Mouse (Mus musculus): ENCODE data around the gene Abl1. TPM values are rescaled to one million over a fixed set of nuclear protein-coding genes. Genes with fewer than 3 reads are reported as not detected.
A peak's percentile ranks its signal among the peaks of the same experiment; 100 is the strongest.

Gene Abl1
- total and polyA plus RNA-seq, 2 experiments from 2014 or later: 14.5 to 69.3 TPM

- no peak for TF ChIP-seq CTCF (IDR thresholded peaks at IDR 0.05; ENCODE audit: low read depth)
- no peak for TF ChIP-seq EP300 (IDR thresholded peaks at IDR 0.05; ENCODE audit: low read depth)
- Histone ChIP-seq H3K27ac (ENCODE audit: low read depth) (peak overlapping the region; percentile 45), H3K4me2 (ENCODE audit: low read depth, low read length) (peak overlapping the region; percentile 36), H3K9me3 (replicated peaks; ENCODE audit: control insufficient read depth, low read length) (0 out of 2 replicates have a peak, but pooled peaks cover 3% of the 10 kb centered on the region), H3K4me3 (ENCODE audit: low read depth, low read length) (no peak overlapping the region), H3K36me3 (replicated peaks; ENCODE audit: control insufficient read depth, insufficient read depth, low read length) (no peaks in the 10 kb centered on the region), H3K9ac (replicated peaks; ENCODE audit: low read depth, low read length) (no peak overlapping the region), H3K4me1 (ENCODE audit: control insufficient read depth, insufficient read depth) (peaks cover 16% of the 10 kb centered on the region; the same call in 1 of the 2 replicates), H3K27me3 (ENCODE audit: control insufficient read depth, insufficient read depth, low read length) (no peaks in the 10 kb centered on the region)
- 23% methylated on average over 10 of the region's 10 CpGs for WGBS
- DNase-seq (ENCODE audit: low spot score) (peak; percentile 57), ATAC-seq (ENCODE audit: insufficient read depth, low read depth) (peak; percentile 75)
Measured at GRCm38 (mm10) chr2:31749046-31749709, 61.0 kb downstream of the Abl1 start.

- no peaks in the 10 kb centered on the region for H3K36me3 ChIP-seq (replicated peaks; ENCODE audit: control insufficient read depth, insufficient read depth, low read length)
- peaks cover 16% of the 10 kb centered on the region; the same call in 1 of the 2 replicates for H3K4me1 ChIP-seq (ENCODE audit: control insufficient read depth, insufficient read depth)
- no peak overlapping the region for H3K27ac ChIP-seq (ENCODE audit: low read depth)
- H3K9ac ChIP-seq (replicated peaks; ENCODE audit: low read depth, low read length): no peak overlapping the region
- WGBS: 91% methylated on average over 5 of the region's 5 CpGs
- H3K4me3 ChIP-seq (ENCODE audit: low read depth, low read length): no peak overlapping the region
- H3K9me3 ChIP-seq (replicated peaks; ENCODE audit: control insufficient read depth, low read length): 0 out of 2 replicates have a peak, but pooled peaks cover 3% of the 10 kb centered on the region
- H3K27me3 ChIP-seq (ENCODE audit: control insufficient read depth, insufficient read depth, low read length): no peaks in the 10 kb centered on the region
- DNase-seq (ENCODE audit: low spot score): no peak
- ATAC-seq (ENCODE audit: insufficient read depth, low read depth): no peak
- no peak overlapping the region for H3K4me2 ChIP-seq (ENCODE audit: low read depth, low read length)
- TF ChIP-seq EP300 (IDR thresholded peaks at IDR 0.05; ENCODE audit: low read depth) (no peak), CTCF (IDR thresholded peaks at IDR 0.05; ENCODE audit: low read depth) (no peak)
Measured at GRCm38 (mm10) chr2:31750133-31750532, 62.0 kb downstream of the Abl1 start.

GRCm38 (mm10) chr2:31757472-31757871, 69.3 kb downstream of the Abl1 start:
- no peaks in the 10 kb centered on the region for H3K27me3 ChIP-seq (ENCODE audit: control insufficient read depth, insufficient read depth, low read length)
- H3K27ac ChIP-seq (ENCODE audit: low read depth): peak overlapping the region; percentile 59
- no peaks in the 10 kb centered on the region; the same call in 1 of the 2 replicates for H3K36me3 ChIP-seq (replicated peaks; ENCODE audit: control insufficient read depth, insufficient read depth, low read length)
- ATAC-seq (ENCODE audit: insufficient read depth, low read depth) (no peak), DNase-seq (ENCODE audit: low spot score) (no peak)
- no peak overlapping the region for H3K4me2 ChIP-seq (ENCODE audit: low read depth, low read length)
- TF ChIP-seq EP300 (IDR thresholded peaks at IDR 0.05; ENCODE audit: low read depth) (no peak), CTCF (IDR thresholded peaks at IDR 0.05; ENCODE audit: low read depth) (no peak)
- no peak overlapping the region; the same call in 1 of the 2 replicates for H3K9ac ChIP-seq (replicated peaks; ENCODE audit: low read depth, low read length)
- H3K4me1 ChIP-seq (ENCODE audit: control insufficient read depth, insufficient read depth): peaks cover 37% of the 10 kb centered on the region
- no peak overlapping the region for H3K4me3 ChIP-seq (ENCODE audit: low read depth, low read length)
- 0 out of 2 replicates have a peak, but pooled peaks cover 3% of the 10 kb centered on the region for H3K9me3 ChIP-seq (replicated peaks; ENCODE audit: control insufficient read depth, low read length)

GRCm38 (mm10) chr2:31758966-31759365, 70.8 kb downstream of the Abl1 start:
- peak overlapping the region; percentile 77 for H3K4me2 ChIP-seq (ENCODE audit: low read depth, low read length)
- 87% methylated on average over 5 of the region's 5 CpGs for WGBS
- peak overlapping the region; percentile 93 for H3K4me3 ChIP-seq (ENCODE audit: low read depth, low read length)
- peaks cover 45% of the 10 kb centered on the region for H3K4me1 ChIP-seq (ENCODE audit: control insufficient read depth, insufficient read depth)
- ATAC-seq (ENCODE audit: insufficient read depth, low read depth) (no peak), DNase-seq (ENCODE audit: low spot score) (no peak)
- TF ChIP-seq EP300 (IDR thresholded peaks at IDR 0.05; ENCODE audit: low read depth) (no peak), CTCF (IDR thresholded peaks at IDR 0.05; ENCODE audit: low read depth) (no peak)
- peak overlapping the region; percentile 98 for H3K27ac ChIP-seq (ENCODE audit: low read depth)
- no peaks in the 10 kb centered on the region; the same call in 1 of the 2 replicates for H3K36me3 ChIP-seq (replicated peaks; ENCODE audit: control insufficient read depth, insufficient read depth, low read length)
- H3K9ac ChIP-seq (replicated peaks; ENCODE audit: low read depth, low read length): no peak overlapping the region
- 0 out of 2 replicates have a peak, but pooled peaks cover 2% of the 10 kb centered on the region for H3K9me3 ChIP-seq (replicated peaks; ENCODE audit: control insufficient read depth, low read length)
- H3K27me3 ChIP-seq (ENCODE audit: control insufficient read depth, insufficient read depth, low read length): no peaks in the 10 kb centered on the region

GRCm38 (mm10) chr2:31759751-31760460, 71.7 kb downstream of the Abl1 start:
- TF ChIP-seq CTCF (IDR thresholded peaks at IDR 0.05; ENCODE audit: low read depth): no peak
- no peak for TF ChIP-seq EP300 (IDR thresholded peaks at IDR 0.05; ENCODE audit: low read depth)
- WGBS: under 1% methylated on average over 42 of the region's 42 CpGs
- Histone ChIP-seq H3K9ac (replicated peaks; ENCODE audit: low read depth, low read length) (peak overlapping the region; percentile 99), H3K4me1 (ENCODE audit: control insufficient read depth, insufficient read depth) (peaks cover 52% of the 10 kb centered on the region), H3K4me2 (ENCODE audit: low read depth, low read length) (peak overlapping the region; percentile 77), H3K4me3 (ENCODE audit: low read depth, low read length) (peak overlapping the region; percentile 93), H3K27me3 (ENCODE audit: control insufficient read depth, insufficient read depth, low read length) (no peaks in the 10 kb centered on the region), H3K36me3 (replicated peaks; ENCODE audit: control insufficient read depth, insufficient read depth, low read length) (no peaks in the 10 kb centered on the region; the same call in 1 of the 2 replicates), H3K9me3 (replicated peaks; ENCODE audit: control insufficient read depth, low read length) (no peaks in the 10 kb centered on the region), H3K27ac (ENCODE audit: low read depth) (peak overlapping the region; percentile 98)
- DNase-seq (ENCODE audit: low spot score) (peak; percentile 78), ATAC-seq (ENCODE audit: insufficient read depth, low read depth) (peak; percentile 95)
